ENCODE assay signal across 14 mouse cellular contexts in genomic region chr19:21193461-21193860, GRCm38 (mm10).
"Had no signal": no experiment of that assay in that cellular context is flagged by ENCODE, and none has a peak within 500 bp of the region (broad histone marks: within the 10 kb centered on the region; RNA-seq: fewer than 3 reads in every experiment).

No protein-coding gene starts in this region.

- DNase-seq: gastrocnemius, adult 2 months; gastrocnemius, postnatal 10 days; gastrocnemius, postnatal 25 days; heart, adult 18-20 months; heart, postnatal 10 days; heart, postnatal 36 days; kidney, adult 11 months; kidney, adult 2 months; kidney, adult 9 months; kidney, postnatal 14 days; kidney, postnatal 36 days; layer of hippocampus, adult 9-11 months; layer of hippocampus, postnatal 36 days; left cerebral cortex, postnatal 4 days had no signal
